Mouse (Mus musculus) testis, adult 2 months (tissue): ENCODE data around the gene Krcc1. TPM values are rescaled to one million over a fixed set of nuclear protein-coding genes. Genes with fewer than 3 reads are reported as not detected.

Experiments
- H3K27ac ChIP-seq: fragments of 200-500 bp; 2 replicates; pipeline ENCODE4 v1.5.1; 2012; ENCODE audit warnings: low read depth, low read length; ENCODE audit not compliant: control insufficient read depth, insufficient read depth
- H3K27me3 ChIP-seq: fragments of 200-500 bp; 2 replicates; pipeline ENCODE4 v1.6.1; 2012; ENCODE audit warnings: mild to moderate bottlenecking, low read length, moderate library complexity; ENCODE audit not compliant: control insufficient read depth, insufficient read depth
- H3K36me3 ChIP-seq: fragments of 200-500 bp; 2 replicates; pipeline ENCODE4 v1.6.1; 2012; ENCODE audit warnings: mild to moderate bottlenecking, low read length; ENCODE audit not compliant: control insufficient read depth, insufficient read depth
- H3K4me1 ChIP-seq: fragments of 200-500 bp; 2 replicates; pipeline ENCODE4 v1.6.1; 2012; ENCODE audit warnings: low read length; ENCODE audit not compliant: control insufficient read depth, insufficient read depth
- H3K4me3 ChIP-seq: fragments of 200-500 bp; 2 replicates; pipeline ENCODE4 v1.5.1; 2012; ENCODE audit warnings: low read depth, mild to moderate bottlenecking, low read length, moderate library complexity, mixed read lengths; ENCODE audit not compliant: control insufficient read depth
- CTCF ChIP-seq: fragments of 200-500 bp; IDR thresholded peaks from 2 replicates; pipeline ENCODE4 v1.5.1; 2012; ENCODE audit warnings: low read depth, mild to moderate bottlenecking, inconsistent platforms, low read length, moderate library complexity; ENCODE audit not compliant: control insufficient read depth, insufficient read depth, insufficient replicate concordance
- POLR2A ChIP-seq: fragments of 200-500 bp; IDR thresholded peaks from 2 replicates; pipeline ENCODE4 v1.6.1; 2012; ENCODE audit warnings: low read depth, mild to moderate bottlenecking, inconsistent platforms, low read length, moderate library complexity; ENCODE audit not compliant: control insufficient read depth
- polyA plus RNA-seq: library from polyadenylated mRNA; depleted of rRNA; stranded (reverse); fragments of >200 nt; gene quantifications from 2 replicates; pipeline ENCODE4 v1.2.3, GENCODE M21; 2012

Krcc1 gene
- polyA plus RNA-seq, 1 experiment = 24.4 TPM

GRCm38 (mm10) chr6:71273715-71274114 lies 2.2 kb downstream of the Krcc1 start:
- Histone ChIP-seq H3K4me1 (no peaks in the 10 kb centered on the region; the same call in 1 of the 2 replicates), H3K27me3 (no peaks in the 10 kb centered on the region), H3K4me3 (no peak overlapping the region), H3K27ac (no peak overlapping the region), H3K36me3 (no peaks in the 10 kb centered on the region)
- no peak for TF ChIP-seq CTCF
- TF ChIP-seq POLR2A = no peak

- Histone ChIP-seq H3K27me3 (no peaks in the 10 kb centered on the region), H3K4me3 (no peak overlapping the region), H3K27ac (no peak overlapping the region), H3K4me1 (no peaks in the 10 kb centered on the region; the same call in 1 of the 2 replicates), H3K36me3 (no peaks in the 10 kb centered on the region)
- no peak for TF ChIP-seq POLR2A
- TF ChIP-seq CTCF = no peak
These were observed 3.1 kb downstream of the Krcc1 start for GRCm38 (mm10) chr6:71274621-71275020.

- no peaks in the 10 kb centered on the region; the same call in 1 of the 2 replicates for H3K36me3 ChIP-seq
- H3K27ac ChIP-seq = no peak overlapping the region
- H3K4me1 ChIP-seq = no peaks in the 10 kb centered on the region
- H3K27me3 ChIP-seq = no peaks in the 10 kb centered on the region
- TF ChIP-seq POLR2A (no peak), CTCF (no peak)
- no peak overlapping the region for H3K4me3 ChIP-seq
These were observed 7.9 kb downstream of the Krcc1 start for GRCm38 (mm10) chr6:71279418-71279817.

- H3K4me3 ChIP-seq = peak overlapping the region; percentile 28
- H3K27me3 ChIP-seq = no peaks in the 10 kb centered on the region
- H3K36me3 ChIP-seq = no peaks in the 10 kb centered on the region
- TF ChIP-seq POLR2A (no peak), CTCF (no peak)
- H3K4me1 ChIP-seq = no peaks in the 10 kb centered on the region; the same call in 1 of the 2 replicates
- H3K27ac ChIP-seq = no peak overlapping the region
These were observed 22.0 kb downstream of the Krcc1 start for GRCm38 (mm10) chr6:71293509-71293908.

- Histone ChIP-seq H3K36me3 (no peaks in the 10 kb centered on the region), H3K27me3 (no peaks in the 10 kb centered on the region), H3K4me1 (no peaks in the 10 kb centered on the region; the same call in 1 of the 2 replicates), H3K27ac (no peak overlapping the region), H3K4me3 (no peak overlapping the region)
- TF ChIP-seq CTCF (no peak), POLR2A (no peak)
These were observed 23.8 kb downstream of the Krcc1 start for GRCm38 (mm10) chr6:71295303-71295702.

- no peak overlapping the region for H3K4me3 ChIP-seq
These were observed 26.6 kb downstream of the Krcc1 start for GRCm38 (mm10) chr6:71298051-71298450.

GRCm38 (mm10) chr6:71298751-71299150 lies 27.3 kb downstream of the Krcc1 start:
- H3K27ac ChIP-seq = no peak overlapping the region
- TF ChIP-seq CTCF (peak; percentile 58; the same call in 1 of the 2 replicates), POLR2A (no peak)
- H3K36me3 ChIP-seq = no peaks in the 10 kb centered on the region
- no peak overlapping the region for H3K4me3 ChIP-seq
- H3K4me1 ChIP-seq = no peaks in the 10 kb centered on the region
- no peaks in the 10 kb centered on the region for H3K27me3 ChIP-seq

More at GRCm38 (mm10) chr6:71298051-71298450, 26.6 kb downstream of the Krcc1 start:
- Histone ChIP-seq H3K27me3 (no peaks in the 10 kb centered on the region), H3K36me3 (no peaks in the 10 kb centered on the region), H3K4me1 (no peaks in the 10 kb centered on the region; the same call in 1 of the 2 replicates), H3K27ac (no peak overlapping the region)
- TF ChIP-seq POLR2A (no peak), CTCF (no peak)
